Mouse (Mus musculus) cortical plate, adult 2 months (tissue): ENCODE data around the gene Slamf1. TPM values are rescaled to one million over a fixed set of nuclear protein-coding genes. Genes with fewer than 3 reads are reported as not detected.

Experiments used
- H3K27ac ChIP-seq: fragments of 200-500 bp; 2 replicates; pipeline ENCODE4 v1.5.1; 2012; ENCODE audit warnings: low read length, control low read depth, inconsistent platforms; ENCODE audit not compliant: insufficient read depth
- H3K4me1 ChIP-seq: fragments of 200-500 bp; 2 replicates; pipeline ENCODE4 v1.6.1; 2011; ENCODE audit warnings: low read length; ENCODE audit not compliant: control insufficient read depth, insufficient read depth
- H3K4me3 ChIP-seq: fragments of 200-500 bp; 2 replicates; pipeline ENCODE4 v1.5.1; 2011; ENCODE audit warnings: mild to moderate bottlenecking, low read length, control low read depth; ENCODE audit not compliant: insufficient read depth
- CTCF ChIP-seq: fragments of 200-500 bp; IDR thresholded peaks from 2 replicates; pipeline ENCODE4 v1.5.1; 2011; ENCODE audit warnings: mild to moderate bottlenecking, control low read depth, low read length; ENCODE audit not compliant: insufficient read depth; ENCODE audit errors: extremely low read depth
- POLR2A ChIP-seq: fragments of 200-500 bp; IDR thresholded peaks from 2 replicates; pipeline ENCODE4 v1.6.1; 2011; ENCODE audit warnings: mild to moderate bottlenecking, low read length, control low read depth; ENCODE audit not compliant: insufficient read depth; ENCODE audit errors: extremely low read depth
- polyA plus RNA-seq: library from polyadenylated mRNA; depleted of rRNA; stranded (reverse); fragments of >200 nt; gene quantifications from 2 replicates; pipeline ENCODE4 v1.2.3, GENCODE M21; 2012; rRNA removed

Gene Slamf1
- 0.21 and 0.23 TPM in 2 replicates for polyA plus RNA-seq

DNA sequence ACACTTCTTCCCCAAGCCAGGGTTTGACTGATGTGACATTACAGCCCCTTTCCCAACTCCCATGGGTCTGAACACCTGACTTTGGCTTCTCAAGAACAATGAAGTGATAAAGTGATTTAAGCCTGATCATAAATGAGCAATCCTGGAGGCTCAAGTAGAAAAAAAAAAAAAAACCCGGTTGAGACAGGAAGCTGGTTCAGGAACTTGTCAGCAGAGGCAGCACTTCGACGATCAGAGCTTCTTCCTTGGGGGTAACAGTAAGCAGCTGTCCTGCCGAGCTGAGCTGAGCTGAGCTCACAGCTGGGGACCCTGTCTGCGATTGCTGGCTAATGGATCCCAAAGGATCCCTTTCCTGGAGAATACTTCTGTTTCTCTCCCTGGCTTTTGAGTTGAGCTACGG, at the start of gene Slamf1:
Gene Slamf1 (plus strand): TSS at position 230 of the 400 bp plus-strand sequence.
- Histone ChIP-seq H3K4me1 (no peaks in the 10 kb centered on the region), H3K27ac (no peak within 1 kb of the TSS), H3K4me3 (no peak within 1 kb of the TSS)
- TF ChIP-seq POLR2A (no peak), CTCF (no peak)

DNA sequence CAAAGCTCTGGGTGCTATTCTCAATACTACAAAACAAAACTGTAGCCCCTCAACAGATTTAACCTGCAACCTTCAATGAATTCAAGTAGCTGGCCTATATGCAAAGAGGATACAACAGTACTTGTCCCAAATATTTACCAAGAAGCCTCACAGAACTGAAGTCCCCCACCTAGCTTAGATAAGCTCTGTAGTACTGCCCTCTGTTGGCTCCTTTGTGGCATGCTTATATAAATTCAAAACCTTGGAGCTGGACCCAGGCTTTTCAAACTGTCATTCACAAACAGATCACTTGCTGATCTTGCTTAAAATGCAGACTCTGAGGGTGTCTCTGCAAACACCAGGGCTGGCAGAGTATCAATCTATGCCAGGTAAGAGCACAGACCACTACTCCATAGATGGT, 35.7 kb upstream of the Slamf1 start:
- no peaks in the 10 kb centered on the region for H3K4me1 ChIP-seq
- TF ChIP-seq POLR2A (no peak), CTCF (no peak)
- no peak overlapping the region for H3K4me3 ChIP-seq
- no peak overlapping the region for H3K27ac ChIP-seq

DNA sequence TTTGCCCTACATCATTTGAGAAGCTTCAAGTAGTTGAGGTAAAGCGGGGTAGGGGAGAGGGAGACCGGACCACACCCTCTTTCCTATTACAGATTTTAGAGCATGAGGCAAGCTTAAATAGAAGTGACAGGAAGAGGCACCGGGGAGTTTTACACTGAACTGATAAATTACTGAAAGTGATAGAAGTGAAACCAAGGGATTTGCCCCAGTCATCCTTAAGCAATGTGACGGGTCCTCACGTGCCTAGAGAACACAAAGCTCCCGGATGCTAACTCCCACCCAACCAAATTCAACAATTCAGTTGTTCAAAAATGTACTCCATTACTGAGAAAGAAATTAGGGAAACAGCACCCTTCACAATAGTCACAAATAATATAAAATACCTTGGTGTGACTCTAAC, 32.0 kb upstream of the Slamf1 start:
- no peak for TF ChIP-seq POLR2A
- TF ChIP-seq CTCF: no peak
- no peak overlapping the region for H3K27ac ChIP-seq
- no peaks in the 10 kb centered on the region for H3K4me1 ChIP-seq
- no peak overlapping the region for H3K4me3 ChIP-seq

DNA sequence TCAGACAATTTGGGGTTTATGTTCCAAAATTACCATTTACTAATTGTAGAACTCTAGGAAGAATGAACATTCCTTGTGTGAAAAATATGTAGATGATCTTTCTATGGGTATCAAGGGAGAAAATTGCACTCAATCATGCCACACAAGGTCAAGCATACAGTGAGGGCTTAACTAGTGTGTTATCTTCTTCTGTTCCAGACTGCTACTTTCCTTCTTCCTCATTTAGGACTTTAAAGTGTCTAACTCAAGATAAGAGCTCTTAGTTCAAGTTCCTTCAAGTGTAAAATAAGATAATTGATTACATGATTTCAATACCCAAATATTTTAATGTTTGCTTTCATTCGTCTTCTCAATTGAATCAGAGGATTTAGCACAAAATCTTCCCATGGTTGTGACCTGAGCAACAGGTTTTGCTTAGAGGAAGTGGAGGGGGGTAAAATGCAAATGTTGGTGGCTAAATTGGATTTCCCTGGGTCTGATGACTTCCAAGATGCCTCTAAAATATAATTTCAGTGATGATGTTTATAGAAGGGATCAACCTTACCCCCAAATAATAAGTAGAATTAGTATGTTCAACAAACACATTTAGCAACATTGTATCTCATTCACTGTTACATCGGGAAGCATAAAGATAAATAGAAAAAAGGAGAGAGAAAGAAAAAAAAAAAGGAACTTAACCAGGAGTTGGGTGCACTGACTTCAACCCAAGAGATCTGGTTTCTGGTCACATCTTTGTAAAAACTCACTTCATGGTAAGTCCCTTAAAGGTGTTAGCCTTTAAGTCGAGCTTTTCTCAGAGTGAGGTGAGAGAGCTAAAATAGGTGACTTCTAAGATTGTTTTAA, 18.6 kb upstream of the Slamf1 start:
- TF ChIP-seq POLR2A (no peak), CTCF (no peak)
- Histone ChIP-seq H3K27ac (no peak overlapping the region), H3K4me3 (no peak overlapping the region), H3K4me1 (no peaks in the 10 kb centered on the region)

DNA sequence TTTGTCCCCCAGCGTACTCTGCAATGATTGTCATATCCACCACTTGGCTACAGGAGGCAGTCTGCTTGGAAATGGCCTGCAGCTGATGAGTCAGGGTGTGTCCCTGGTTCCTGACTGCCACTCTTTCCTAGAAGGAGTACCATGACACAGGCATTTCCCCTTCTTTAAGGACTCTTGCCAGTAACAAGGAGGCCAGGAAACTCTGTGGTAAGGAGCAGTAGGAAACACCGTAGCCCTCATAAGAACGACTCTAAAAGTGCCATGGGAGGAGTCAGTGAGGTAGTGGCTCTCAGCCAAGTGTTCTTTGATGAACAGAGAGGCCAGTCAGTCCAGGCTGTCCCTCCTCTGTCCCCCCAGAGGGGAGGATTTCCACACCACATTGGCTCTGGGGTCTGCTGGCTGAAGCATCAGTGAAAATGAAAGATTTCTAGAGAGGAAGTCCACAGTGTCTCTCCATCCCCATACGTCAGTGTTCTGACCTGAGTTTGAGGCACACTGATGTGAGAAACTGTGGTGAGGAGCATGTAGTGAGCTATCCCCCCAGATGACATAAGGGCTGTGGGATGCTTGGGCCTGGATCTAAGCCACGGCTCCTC, 5.0 kb upstream of the Slamf1 start:
- TF ChIP-seq POLR2A (no peak), CTCF (no peak)
- Histone ChIP-seq H3K4me3 (no peak overlapping the region), H3K27ac (no peak overlapping the region), H3K4me1 (no peaks in the 10 kb centered on the region)

DNA sequence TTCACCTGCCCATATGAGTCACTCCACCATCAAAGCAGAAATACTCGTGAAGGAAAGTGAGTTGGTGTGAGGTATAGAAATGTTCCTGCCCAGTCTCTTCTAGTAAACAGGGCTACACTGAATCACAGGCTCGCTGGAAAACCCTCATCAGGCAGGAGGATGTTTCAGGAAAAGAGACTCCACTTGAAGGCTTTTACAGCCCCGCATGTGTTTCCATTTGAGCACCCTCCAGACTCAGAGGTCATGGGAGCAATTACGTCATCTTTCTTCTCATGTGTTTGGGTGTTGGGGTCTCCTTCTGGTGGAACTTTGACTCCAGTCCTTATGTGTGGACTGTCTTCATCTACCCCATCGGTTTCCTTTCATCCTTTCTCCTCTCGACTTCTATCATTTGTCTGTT, 4.1 kb downstream of the Slamf1 start:
- TF ChIP-seq POLR2A (no peak), CTCF (no peak)
- Histone ChIP-seq H3K4me3 (no peak overlapping the region), H3K27ac (no peak overlapping the region), H3K4me1 (peaks cover 8% of the 10 kb centered on the region)

DNA sequence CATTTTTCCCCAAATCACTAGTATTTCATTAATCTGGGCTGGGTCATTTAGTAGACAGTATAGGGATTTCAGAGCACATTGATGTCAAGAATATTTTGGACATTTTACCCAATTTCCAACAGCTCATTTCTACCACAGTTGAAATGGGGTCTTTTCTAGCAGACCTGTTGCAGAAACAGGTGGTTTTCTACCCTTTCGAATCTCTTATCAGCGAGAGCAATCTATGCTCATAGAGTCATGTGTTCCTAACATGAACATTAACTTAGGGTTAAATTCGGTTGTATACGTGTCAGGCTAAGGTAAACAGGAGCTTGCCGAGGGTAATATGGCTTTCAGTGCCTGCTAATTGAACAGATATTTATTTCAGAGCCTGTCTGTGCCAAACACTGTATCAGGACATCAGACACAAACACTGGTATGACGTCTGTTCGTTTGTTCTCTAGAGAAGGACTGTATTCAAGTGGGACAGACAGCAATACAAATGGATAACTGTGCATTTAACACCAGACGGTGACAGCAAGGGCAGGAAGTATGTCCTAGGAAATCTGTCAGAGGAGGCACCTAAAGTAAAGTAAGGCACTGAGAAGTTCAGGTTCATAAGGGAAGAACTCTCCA, 5.3 kb downstream of the Slamf1 start:
- TF ChIP-seq CTCF (no peak), POLR2A (no peak)
- H3K27ac ChIP-seq: no peak overlapping the region
- H3K4me3 ChIP-seq: no peak overlapping the region
- H3K4me1 ChIP-seq: peaks cover 8% of the 10 kb centered on the region

DNA sequence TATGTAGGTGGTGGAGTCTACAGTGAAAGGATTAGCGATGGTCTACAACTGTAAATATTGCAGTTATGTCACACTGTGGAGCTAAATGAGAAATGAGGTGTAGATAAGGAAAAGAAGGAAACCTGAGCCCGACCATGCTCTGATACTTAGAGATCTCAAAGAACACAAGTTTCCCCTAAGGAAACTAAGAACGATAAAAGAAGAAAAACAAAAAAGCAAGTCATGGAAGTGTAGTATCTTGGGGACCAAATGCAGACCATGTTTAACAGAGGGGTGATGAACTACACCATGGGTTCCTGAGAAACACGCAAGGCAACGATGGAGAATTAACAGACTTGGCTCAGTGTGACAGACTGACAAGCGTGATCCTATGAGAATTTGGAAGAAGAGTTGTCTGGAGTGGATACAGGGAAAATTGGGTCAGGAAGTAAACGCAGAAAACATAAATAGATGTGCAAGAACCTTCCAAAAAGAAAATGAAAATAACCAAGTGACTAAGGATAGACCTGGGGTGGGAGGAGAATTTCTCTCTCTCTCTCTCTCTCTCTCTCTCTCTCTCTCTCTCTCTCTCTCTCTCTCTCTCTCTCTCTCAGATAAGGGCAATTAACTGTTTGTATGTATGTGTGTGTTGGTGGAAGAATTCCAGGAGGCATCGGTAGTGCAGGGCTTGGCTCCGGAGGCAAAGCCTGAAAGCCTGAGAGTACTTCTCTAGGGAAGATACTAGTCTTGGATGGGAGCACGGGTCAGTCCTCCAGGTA, 6.5 kb downstream of the Slamf1 start:
- Histone ChIP-seq H3K27ac (no peak overlapping the region), H3K4me3 (no peak overlapping the region), H3K4me1 (peaks cover 8% of the 10 kb centered on the region)
- TF ChIP-seq CTCF (no peak), POLR2A (no peak)

DNA sequence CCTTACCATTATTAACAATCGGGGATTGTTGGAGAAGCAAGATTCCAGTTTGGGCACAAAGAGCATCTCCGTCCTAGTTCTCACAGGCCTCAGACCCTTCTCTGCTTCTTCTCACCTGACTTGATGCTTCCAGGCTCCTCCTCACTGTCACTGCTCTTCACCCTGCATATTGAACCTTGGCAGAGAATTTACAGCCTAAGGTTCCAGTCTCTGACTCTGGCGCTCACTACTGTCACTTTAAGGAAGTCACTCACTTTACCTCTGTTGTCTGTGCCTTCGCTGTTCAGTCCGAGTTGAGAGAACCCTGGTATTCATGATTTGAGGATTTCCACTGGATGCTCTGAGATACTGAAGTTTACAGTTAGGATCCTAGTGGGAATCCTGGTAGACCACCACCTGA, 7.3 kb downstream of the Slamf1 start:
- Histone ChIP-seq H3K27ac (no peak overlapping the region), H3K4me3 (no peak overlapping the region), H3K4me1 (peaks cover 8% of the 10 kb centered on the region)
- TF ChIP-seq POLR2A: no peak
- TF ChIP-seq CTCF: no peak
